In genomic region chr19:5014961-5015398, GRCm38 (mm10) we compare ENCODE assay signal across 10 mouse cellular contexts. TPM values are rescaled to one million over a fixed set of nuclear protein-coding genes. Genes with fewer than 3 reads are reported as not detected.
DNase-seq lines count a peak whose midpoint lies in the region; ATAC-seq lines count a peak whose summit lies in the region.
"Had no signal": no experiment of that assay in that cellular context is flagged by ENCODE, and none has a peak within 500 bp of the region (broad histone marks: within the 10 kb centered on the region; RNA-seq: fewer than 3 reads in every experiment).

No protein-coding gene starts in this region.

- H3K27me3 ChIP-seq in heart, embryonic 16.5 days (ENCODE audit: control insufficient read depth, insufficient read depth, low read length), result no peaks in the 10 kb centered on the region
- no peaks in the 10 kb centered on the region for H3K27me3 ChIP-seq in limb, embryonic 11.5 days (ENCODE audit: control insufficient read depth, insufficient read depth, low read length)
- H3K27me3 ChIP-seq: embryonic facial prominence, embryonic 12.5 days; lung, embryonic 15.5 days had no signal

- no peak overlapping the region for H3K4me3 ChIP-seq in heart, embryonic 16.5 days (ENCODE audit: low read length)
- H3K4me3 ChIP-seq in limb, embryonic 11.5 days (ENCODE audit: low read depth, low read length), result no peak overlapping the region
- H3K4me3 ChIP-seq: embryonic facial prominence, embryonic 12.5 days; lung, embryonic 15.5 days had no signal

- ATAC-seq in heart, embryonic 16.5 days (replicated peaks; ENCODE audit: extremely low read depth, insufficient read depth, low FRiP score), result no peak
- no peak for ATAC-seq in limb, embryonic 11.5 days (ENCODE audit: insufficient number of reproducible peaks, low FRiP score, low TSS enrichment, low read depth)

- no peak overlapping the region for H3K4me2 ChIP-seq in heart, embryonic 16.5 days (ENCODE audit: low read depth, low read length)
- no peak overlapping the region for H3K4me2 ChIP-seq in limb, embryonic 11.5 days (ENCODE audit: low read depth, severe bottlenecking)
- H3K4me2 ChIP-seq: embryonic facial prominence, embryonic 12.5 days; lung, embryonic 15.5 days had no signal

- no peak for DNase-seq in heart, adult 11 months
- peak; percentile 37 for DNase-seq in urinary bladder, postnatal 14 days (ENCODE audit: low spot score)
- DNase-seq in urinary bladder, postnatal 36 days (ENCODE audit: low spot score in 2 of 2), result no peak
- peak; percentile 41 to 45 for DNase-seq in cerebellum, postnatal 36 days
- peak; percentile 55 for DNase-seq in limb, embryonic 11.5 days (ENCODE audit: low spot score)
- peak; percentile 44 for DNase-seq in thymus, postnatal 4 days
- no peak for DNase-seq in frontal cortex, postnatal 14 days (ENCODE audit: low spot score in 2 of 2)

- WGBS in heart, embryonic 16.5 days, result 23% methylated on average over 8 of the region's 8 CpGs
- whole genome bisulfite sequencing in limb, embryonic 11.5 days, result 22% methylated on average over 8 of the region's 8 CpGs

- no peaks in the 10 kb centered on the region for H3K9me3 ChIP-seq in heart, embryonic 16.5 days (replicated peaks; ENCODE audit: control insufficient read depth, low read length)
- no peaks in the 10 kb centered on the region for H3K9me3 ChIP-seq in limb, embryonic 11.5 days (ENCODE audit: control insufficient read depth, low read length)
- H3K9me3 ChIP-seq: embryonic facial prominence, embryonic 12.5 days; lung, embryonic 15.5 days had no signal

- H3K4me1 ChIP-seq in heart, embryonic 16.5 days (ENCODE audit: control insufficient read depth, insufficient read depth, low read length), result peaks cover 22% of the 10 kb centered on the region
- H3K4me1 ChIP-seq in limb, embryonic 11.5 days (ENCODE audit: control insufficient read depth, insufficient read depth, low read length), result peaks cover 5% of the 10 kb centered on the region; the same call in 1 of the 2 replicates

- no peaks in the 10 kb centered on the region for H3K36me3 ChIP-seq in heart, embryonic 16.5 days (ENCODE audit: control insufficient read depth, insufficient read depth)
- H3K36me3 ChIP-seq in limb, embryonic 11.5 days (ENCODE audit: control insufficient read depth, insufficient read depth, low read length), result no peaks in the 10 kb centered on the region
- H3K36me3 ChIP-seq: embryonic facial prominence, embryonic 12.5 days; lung, embryonic 15.5 days had no signal

- peak overlapping the region; percentile 99 for H3K27ac ChIP-seq in heart, embryonic 16.5 days (ENCODE audit: low read length)
- no peak overlapping the region for H3K27ac ChIP-seq in limb, embryonic 11.5 days (replicated peaks; ENCODE audit: low read depth, low read length)
- H3K27ac ChIP-seq: lung, embryonic 15.5 days had no signal

- no peak overlapping the region for H3K9ac ChIP-seq in heart, embryonic 16.5 days (ENCODE audit: low read length)
- H3K9ac ChIP-seq in limb, embryonic 11.5 days (ENCODE audit: low read length), result no peak overlapping the region
- H3K9ac ChIP-seq: embryonic facial prominence, embryonic 12.5 days; lung, embryonic 15.5 days had no signal

RNA-seq across cellular contexts. Expression of gene Slc29a2, which starts 8.7 kb away (rescaled TPM):
- polyA plus RNA-seq in heart, embryonic 16.5 days (2015; fragmentation: Nextera tagmentation; extraction: Ambion mirVana), result 12.6 and 13.8 TPM in 2 replicates
- polyA plus RNA-seq in limb, embryonic 11.5 days (2014; fragmentation: Nextera tagmentation; extraction: Ambion mirVana), result 5.0 and 6.0 TPM in 2 replicates

RNA-seq across cellular contexts. Expression of gene B4gat1, which starts 23.6 kb away (rescaled TPM):
- polyA plus RNA-seq in heart, embryonic 16.5 days (2015; fragmentation: Nextera tagmentation; extraction: Ambion mirVana), result 43.4 and 43.5 TPM in 2 replicates
- 36.6 and 37.8 TPM in 2 replicates for polyA plus RNA-seq in limb, embryonic 11.5 days (2014; fragmentation: Nextera tagmentation; extraction: Ambion mirVana)

RNA-seq across cellular contexts. Expression of gene AC124502.3, which starts 23.7 kb away (rescaled TPM):
- 2.6 and 2.7 TPM in 2 replicates for polyA plus RNA-seq in heart, embryonic 16.5 days (2015; fragmentation: Nextera tagmentation; extraction: Ambion mirVana)
- 1.7 and 2.0 TPM in 2 replicates for polyA plus RNA-seq in limb, embryonic 11.5 days (2014; fragmentation: Nextera tagmentation; extraction: Ambion mirVana)

RNA-seq across cellular contexts. Expression of gene Npas4, which starts 24.9 kb away (rescaled TPM):
- polyA plus RNA-seq in heart, embryonic 16.5 days (2015; fragmentation: Nextera tagmentation; extraction: Ambion mirVana), result 0.09 and 0.10 TPM in 2 replicates
- not detected in 2 replicates for polyA plus RNA-seq in limb, embryonic 11.5 days (2014; fragmentation: Nextera tagmentation; extraction: Ambion mirVana)

RNA-seq across cellular contexts. Expression of gene Brms1, which starts 26.2 kb away (rescaled TPM):
- polyA plus RNA-seq in heart, embryonic 16.5 days (2015; fragmentation: Nextera tagmentation; extraction: Ambion mirVana), result 29.7 and 29.9 TPM in 2 replicates
- 52.6 and 61.2 TPM in 2 replicates for polyA plus RNA-seq in limb, embryonic 11.5 days (2014; fragmentation: Nextera tagmentation; extraction: Ambion mirVana)

Comparison
In these comparisons a context has a peak if more than half of its experiments do, and no peak if none do; other contexts are left out.
1. DNase-seq: peak in urinary bladder, postnatal 14 days (single experiment), cerebellum, postnatal 36 days (2 of 2), limb, embryonic 11.5 days (single experiment) and thymus, postnatal 4 days (single experiment); none in heart, adult 11 months (single experiment), urinary bladder, postnatal 36 days (0 of 2) and frontal cortex, postnatal 14 days (0 of 2).